Mouse (Mus musculus) kidney, postnatal 10 days (tissue): ENCODE data around the gene Midn.

Experiments used
- DNase-seq: peaks from one replicate; pipeline ENCODE4 v3.0.0; 2021; ENCODE audit warnings: mixed read lengths

The Midn gene

GRCm38 (mm10) chr10:80172527-80173292 lies 24.6 kb downstream of the Midn start, which contains the start of gene 1600002K03Rik:
Gene 1600002K03Rik (plus strand): TSS chr10:80172944.
- peak; percentile 91 for DNase-seq

DNA sequence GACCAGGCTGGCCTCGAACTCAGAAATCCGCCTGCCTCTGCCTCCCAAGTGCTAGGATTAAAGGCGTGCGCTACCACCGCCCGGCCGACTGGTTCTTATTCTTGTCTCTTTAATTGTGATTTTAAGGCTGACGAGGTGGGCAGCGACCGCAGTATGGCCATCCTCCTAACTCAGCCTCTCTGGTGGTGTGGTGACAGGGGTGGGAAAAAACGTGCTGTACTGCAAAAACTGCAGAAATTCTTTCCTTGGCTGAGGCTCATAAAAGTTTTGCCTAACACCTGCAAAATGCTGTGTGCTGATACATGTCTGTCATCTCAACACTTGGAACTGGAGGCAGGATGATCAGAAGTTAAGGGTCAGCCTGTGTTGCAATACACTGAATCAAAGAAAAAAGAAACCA lies 25.3 kb downstream of the Midn start:
- no peak for DNase-seq

DNA sequence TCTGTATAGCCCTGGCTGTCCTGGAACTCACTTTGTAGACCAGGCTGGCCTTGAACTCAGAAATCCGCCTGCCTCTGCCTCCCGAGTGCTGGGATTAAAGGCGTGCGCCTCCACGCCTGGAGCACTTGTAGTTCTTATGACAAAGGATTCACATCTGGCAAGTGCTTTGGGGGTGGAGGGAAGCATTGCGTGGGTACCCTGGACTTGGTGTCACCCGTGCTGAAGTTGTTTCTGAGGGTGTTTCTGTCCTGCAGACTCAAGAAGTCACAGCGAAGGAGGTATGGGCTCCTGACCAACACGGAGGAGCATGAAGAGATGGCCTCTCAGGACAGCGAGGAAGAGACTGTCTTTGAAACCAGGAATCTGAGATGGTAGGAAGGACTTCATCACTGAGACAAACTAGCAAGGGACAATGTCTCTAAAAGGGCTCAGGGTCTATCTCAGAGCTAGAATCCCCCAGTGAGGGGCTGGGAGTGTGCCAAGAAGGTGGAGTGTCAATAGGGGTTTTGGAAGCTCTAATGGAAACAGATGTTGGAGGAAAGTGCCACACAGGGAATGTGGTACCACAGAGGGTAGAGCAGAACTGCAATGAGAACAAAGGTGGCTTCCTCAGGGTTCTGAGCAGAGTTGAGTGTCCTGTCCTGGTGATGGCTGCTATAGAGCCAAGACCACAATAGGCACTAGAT lies 26.0 kb downstream of the Midn start:
- no peak for DNase-seq

DNA sequence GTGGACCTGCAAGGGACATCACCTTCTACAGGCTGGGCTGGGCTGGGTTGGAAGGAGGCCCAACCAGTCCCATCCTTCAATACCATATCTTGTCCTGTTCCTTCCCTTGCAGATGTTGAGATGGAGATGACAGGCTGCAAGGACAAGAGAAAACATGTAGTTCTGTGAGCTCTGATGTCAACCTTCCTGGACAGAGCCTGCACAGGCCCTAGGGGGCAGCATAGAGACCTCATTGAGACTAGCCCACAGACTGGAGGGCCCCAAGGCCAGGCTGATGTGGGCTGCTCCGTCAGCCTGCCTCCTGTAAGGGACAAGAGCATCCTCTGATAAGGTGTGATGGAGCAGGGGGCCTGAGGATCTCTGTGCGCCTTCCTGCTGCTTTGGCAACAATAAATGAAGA lies 26.6 kb downstream of the Midn start:
- DNase-seq, result peak; percentile 65

- peak; percentile 68 for DNase-seq
Measured at GRCm38 (mm10) chr10:80175536-80176269, 27.6 kb downstream of the Midn start.

DNA sequence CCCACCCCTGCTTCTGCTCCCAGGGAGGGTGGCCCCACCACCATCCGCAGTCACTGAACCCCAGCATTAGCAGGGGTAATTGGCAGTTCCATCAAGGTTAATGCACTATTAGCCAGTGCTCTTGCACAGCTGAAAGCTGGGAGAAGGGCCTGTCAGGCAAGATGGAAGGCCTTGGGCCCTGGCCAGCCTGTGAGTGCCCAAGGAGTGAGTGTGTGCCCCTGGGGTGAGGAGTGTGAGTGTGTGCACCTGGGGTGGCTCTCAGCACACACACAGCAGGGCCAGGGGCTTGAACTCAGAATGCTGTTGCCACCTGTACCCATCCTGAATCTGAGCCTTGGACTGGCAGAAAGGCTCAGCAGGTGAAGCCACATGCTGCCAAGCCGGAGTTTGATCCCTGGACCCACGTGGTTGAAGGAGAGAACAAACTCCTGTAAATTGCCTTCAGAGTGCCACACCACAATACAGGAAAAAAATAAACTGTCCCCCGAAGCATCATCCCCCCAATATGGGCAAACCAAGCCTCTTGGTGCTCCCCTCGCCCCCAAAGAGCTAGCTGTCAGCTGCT lies 28.3 kb downstream of the Midn start:
- DNase-seq, result no peak

GRCm38 (mm10) chr10:80177441-80178279 lies 29.6 kb downstream of the Midn start:
- DNase-seq, result no peak

DNA sequence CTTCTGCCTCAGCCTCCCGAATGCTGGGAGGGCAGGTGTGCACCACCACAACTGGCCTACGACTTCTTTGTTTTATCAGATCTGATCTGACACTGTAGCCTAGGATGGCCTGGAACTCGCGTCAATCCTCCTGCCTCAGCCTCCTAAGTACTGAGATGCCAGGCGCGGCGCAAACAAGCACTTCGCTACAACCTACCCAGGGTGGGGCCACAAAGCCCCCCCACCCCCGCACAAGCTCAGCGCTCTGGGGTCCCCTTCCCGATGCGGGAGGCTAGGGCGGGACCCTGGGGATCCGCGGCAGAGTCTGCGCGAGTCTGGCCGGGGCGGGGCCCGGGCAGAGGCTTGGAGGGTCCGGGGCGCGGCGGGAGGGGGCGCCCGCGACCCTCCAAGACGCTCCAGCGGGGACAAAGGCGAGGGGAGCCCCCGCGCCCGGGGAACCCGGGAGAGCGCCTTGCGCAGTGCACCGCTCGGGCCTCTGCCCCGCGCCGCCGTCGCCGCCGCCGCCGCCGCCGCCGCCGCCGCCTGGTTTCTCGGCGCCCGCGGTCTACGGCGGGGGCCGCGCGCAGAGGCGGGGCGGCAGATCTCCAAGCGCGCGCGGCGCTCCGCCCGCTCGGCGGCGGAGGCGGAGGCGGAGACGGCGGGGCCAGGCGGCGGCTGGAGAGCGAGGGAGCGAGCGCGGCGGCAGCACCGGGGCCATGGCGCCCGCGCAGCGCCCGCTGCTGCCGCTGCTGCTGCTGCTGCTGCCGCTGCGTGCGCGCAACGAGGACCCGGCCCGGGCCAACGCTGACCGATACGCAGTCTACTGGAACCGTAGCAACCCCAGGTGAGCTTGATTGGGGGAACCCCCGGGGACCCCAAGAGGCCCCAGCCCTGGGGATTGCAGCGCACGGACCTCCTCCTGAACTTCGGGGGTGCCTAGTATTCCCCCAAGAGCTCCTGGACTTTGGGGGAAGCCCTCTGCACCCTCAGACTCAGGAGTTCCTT lies 31.3 kb downstream of the Midn start, which contains the start of gene Efna2:
Gene Efna2 (plus strand): TSS at position 415 of the 984 bp plus-strand sequence.
- peak; percentile 69 for DNase-seq

DNA sequence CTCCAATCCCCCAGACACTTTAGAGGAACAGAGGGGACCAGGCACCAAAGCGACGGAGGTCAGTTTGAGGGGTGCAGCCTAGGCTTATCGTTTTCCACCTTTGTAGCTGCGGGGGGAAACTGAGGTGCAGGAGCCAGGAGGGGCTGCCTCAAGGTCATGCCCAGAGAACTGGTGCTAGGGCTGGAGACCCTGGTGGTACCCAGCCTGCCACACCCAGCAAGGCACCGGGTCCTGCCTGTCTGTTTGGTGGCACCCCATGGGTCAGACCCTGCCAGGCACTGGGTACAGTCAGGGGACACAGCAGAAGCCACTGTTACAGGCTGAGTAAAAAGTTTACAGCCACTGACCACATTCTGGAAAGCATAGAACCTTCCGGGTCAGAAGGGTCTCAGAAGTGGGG lies 32.2 kb downstream of the Midn start:
- no peak for DNase-seq

DNA sequence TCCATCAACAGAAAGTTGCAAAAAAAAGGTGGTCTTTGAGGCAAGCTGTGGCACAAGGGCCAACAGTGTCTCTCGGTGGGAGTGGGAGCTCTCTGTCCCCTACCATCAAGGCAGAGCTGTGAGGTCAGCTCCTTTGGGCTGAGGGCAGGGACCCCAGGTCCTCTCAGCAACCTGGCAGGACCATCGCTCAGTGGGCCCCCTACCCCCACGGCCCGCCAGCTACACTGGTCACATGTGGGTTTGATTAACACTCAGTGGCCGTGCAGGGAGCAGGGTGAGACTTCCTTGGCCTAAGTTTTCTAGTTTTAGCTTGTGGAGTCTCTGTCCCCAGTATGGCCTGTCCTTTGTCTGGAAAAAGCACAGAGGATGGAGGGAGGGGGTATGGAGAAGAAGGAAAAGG lies 32.8 kb downstream of the Midn start:
- DNase-seq, result no peak

DNA sequence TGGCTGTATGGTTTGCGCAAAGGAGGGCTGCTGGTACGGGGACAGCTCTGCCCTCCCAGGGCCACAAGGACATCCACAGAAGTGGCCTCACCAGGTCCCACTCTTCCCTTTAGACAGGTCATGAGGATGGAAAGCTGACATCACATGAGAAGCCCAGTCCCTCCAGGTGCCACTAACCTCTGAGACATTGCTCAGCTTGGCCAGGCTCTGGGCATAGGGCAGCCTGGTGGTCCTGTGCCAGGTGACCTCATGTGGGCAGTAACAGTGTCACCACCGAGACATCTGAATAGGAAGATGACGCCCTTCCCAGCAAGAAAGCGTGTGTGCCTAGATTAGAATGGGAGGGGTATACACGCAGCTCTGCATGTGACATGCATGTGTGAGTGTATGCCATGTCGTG lies 34.5 kb downstream of the Midn start:
- no peak for DNase-seq

GRCm38 (mm10) chr10:80186649-80187048 lies 38.6 kb downstream of the Midn start:
- DNase-seq, result no peak

GRCm38 (mm10) chr10:80187739-80188138 lies 39.7 kb downstream of the Midn start:
- no peak for DNase-seq

DNA sequence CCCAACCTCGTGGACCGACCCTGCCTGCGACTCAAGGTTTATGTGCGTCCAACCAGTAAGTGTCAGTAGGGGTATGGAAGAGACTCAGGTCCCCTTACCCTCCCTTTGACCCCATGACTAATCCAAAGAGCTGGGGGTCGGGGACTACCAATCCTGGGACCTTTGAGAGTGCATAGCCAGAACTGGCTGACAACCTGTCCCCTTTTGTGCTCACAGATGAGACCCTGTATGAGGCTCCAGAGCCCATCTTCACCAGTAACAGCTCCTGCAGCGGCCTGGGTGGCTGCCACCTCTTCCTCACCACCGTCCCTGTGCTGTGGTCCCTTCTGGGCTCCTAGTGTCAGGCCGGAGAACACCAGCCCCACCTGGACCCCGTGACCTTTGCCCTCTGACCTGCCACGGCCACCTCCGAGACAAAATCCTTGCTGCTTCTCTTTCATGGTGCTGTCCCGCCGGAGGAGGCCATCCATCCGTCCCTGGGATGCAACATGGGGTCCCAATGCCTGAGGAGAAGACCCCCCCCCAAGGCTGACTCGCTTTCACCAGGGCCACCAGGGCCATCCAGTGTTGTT lies 40.5 kb downstream of the Midn start:
- no peak for DNase-seq

DNA sequence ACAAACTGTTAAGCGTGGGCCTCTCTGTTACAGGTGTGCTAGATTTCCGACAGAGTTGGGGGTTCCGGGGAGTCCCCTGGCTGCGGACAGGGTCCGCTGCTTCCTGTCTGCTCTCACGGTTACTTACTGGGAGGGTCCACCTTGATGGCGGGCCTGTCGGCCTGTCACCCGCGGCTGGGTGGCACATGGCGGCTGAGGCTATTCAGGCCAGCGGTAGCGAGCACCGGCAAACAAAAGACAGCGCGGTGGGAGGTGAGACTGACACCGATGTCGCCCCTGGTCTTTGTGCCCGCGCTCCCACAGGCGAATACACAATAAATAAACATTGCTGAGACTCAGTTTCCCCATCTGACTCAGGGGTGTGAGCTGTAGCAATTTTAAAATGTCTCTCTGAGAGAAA lies 41.9 kb downstream of the Midn start:
- no peak for DNase-seq

GRCm38 (mm10) chr10:80190491-80191051 lies 42.5 kb downstream of the Midn start:
- DNase-seq, result peak; percentile 70

DNA sequence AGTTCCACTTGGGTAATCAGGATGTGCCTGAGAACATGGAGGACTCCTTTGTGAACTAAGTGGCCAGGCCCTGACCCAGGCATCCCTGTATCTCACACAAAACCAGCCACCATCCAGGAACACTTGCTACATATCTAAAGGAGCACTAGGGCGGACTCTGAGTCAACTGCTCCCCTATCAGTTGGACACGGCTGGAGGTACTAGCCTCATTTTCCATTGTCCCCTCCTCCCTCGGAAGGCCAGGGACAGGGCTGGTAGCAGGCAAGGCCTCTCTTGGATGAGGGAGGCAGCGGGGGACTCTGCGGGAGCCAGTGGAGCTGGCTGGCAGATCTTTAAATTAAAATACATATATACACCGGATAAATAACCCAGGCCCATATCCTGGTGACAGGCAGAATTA lies 45.9 kb downstream of the Midn start:
- no peak for DNase-seq

- no peak for DNase-seq
Measured at GRCm38 (mm10) chr10:80194441-80194840, 46.4 kb downstream of the Midn start.

- DNase-seq, result no peak
Measured at GRCm38 (mm10) chr10:80196167-80196566, 48.1 kb downstream of the Midn start.
